Mouse (Mus musculus): ENCODE data around the gene Rerg. TPM values are rescaled to one million over a fixed set of nuclear protein-coding genes. Genes with fewer than 3 reads are reported as not detected.

Gene Rerg
- polyA plus RNA-seq, 1 experiment from 2014 or later: 8.0 TPM

DNA sequence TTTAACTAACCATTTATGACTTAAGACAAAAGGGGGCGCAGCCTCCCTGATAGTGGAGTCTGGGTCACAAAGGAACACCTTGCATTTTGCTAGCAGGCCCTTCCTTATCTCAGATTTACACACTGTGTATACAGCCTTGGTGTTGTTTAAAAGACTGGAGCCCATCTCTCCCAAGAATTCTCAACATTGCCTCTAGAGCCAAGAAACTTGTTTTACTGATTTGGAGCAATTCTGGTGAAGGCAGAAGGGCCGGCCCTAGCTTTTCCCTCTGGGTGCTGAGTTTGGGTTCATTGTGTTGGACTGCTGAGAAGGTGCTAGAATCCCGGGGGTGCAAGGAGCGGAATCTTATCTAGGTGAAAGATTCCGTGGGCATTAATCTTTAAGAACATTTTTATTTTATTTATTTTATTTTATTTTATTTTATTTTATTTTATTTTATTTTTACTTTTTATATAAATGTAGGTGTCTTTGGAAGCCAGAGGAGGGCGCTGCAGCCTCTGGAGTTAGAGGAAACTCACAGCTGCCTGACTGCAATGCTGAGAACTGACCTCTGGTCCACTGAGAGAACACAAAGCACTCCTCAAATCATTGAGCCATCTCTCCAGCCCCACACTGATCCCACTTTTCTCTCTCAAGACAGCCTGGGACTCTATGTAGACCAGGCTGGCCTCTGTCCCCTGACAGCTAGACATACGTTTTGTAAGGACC is 26.3 kb downstream of the Rerg start:
- H3K27me3 ChIP-seq (ENCODE audit: control insufficient read depth, insufficient read depth, low read depth, low read length): no peaks in the 10 kb centered on the region
- H3K9me3 ChIP-seq (replicated peaks; ENCODE audit: control insufficient read depth, low read length, poor library complexity, severe bottlenecking): no peaks in the 10 kb centered on the region
- 89% methylated on average over 7 of the region's 7 CpGs for WGBS
- no peak overlapping the region for H3K4me3 ChIP-seq (ENCODE audit: low read depth, low read length)
- H3K27ac ChIP-seq (ENCODE audit: low read length): no peak overlapping the region
- ATAC-seq: no peak
- H3K4me2 ChIP-seq (ENCODE audit: low read length): no peak overlapping the region
- H3K36me3 ChIP-seq (ENCODE audit: control insufficient read depth, insufficient read depth, low read length): no peaks in the 10 kb centered on the region
- no peak overlapping the region for H3K9ac ChIP-seq (ENCODE audit: low read depth, low read length)
- peaks cover 9% of the 10 kb centered on the region for H3K4me1 ChIP-seq (ENCODE audit: control insufficient read depth, insufficient read depth, low read length)

DNA sequence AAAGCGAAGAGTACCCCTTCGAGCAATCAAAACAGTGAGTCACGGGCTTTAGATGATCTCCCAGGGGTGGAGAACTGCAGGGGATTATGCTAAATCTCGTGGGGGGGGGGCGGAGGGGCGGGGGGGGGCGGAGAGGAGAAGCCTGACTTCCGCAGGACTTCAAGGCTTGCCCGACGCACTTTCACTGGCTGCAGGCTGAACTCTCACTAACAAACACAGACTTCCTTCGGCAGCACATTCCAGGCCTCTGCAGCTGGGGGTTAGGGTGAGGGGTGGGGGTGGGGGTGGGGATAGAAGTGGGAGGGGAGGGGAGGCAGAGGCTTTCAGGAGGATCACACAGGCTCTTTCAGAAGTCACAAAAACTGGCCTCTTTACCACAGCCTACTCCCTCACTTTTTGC is 27.5 kb downstream of the Rerg start:
- no peak overlapping the region for H3K27ac ChIP-seq (ENCODE audit: low read length)
- ATAC-seq: peak; percentile 68
- H3K36me3 ChIP-seq (ENCODE audit: control insufficient read depth, insufficient read depth, low read length): no peaks in the 10 kb centered on the region

DNA sequence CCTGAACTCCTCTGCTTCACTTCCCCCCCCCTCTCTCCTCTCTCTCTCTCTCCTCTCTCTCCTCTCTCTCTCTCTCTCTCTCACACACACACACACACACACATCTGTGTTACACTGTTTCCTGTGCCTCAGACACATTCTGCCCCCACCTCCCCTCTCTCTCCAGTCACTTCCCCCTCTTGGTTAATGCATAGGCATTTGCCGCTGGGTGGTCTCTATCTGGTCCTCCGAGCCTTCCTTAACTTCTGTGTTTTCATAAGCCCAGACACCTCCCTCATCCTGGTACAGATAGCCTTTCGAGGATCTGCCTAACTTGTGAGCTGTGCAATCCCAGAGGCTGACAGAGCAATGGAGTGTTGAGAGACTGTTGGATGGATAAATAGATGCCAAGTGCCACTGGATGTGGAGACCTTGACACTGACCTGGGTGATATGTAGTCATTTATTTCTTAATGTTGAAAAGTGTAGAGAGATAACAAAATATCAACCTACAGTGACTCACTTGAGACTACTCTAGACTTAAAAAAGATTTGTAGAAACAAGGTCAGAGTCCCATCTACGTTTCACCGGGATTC is 29.0 kb downstream of the Rerg start:
- H3K36me3 ChIP-seq (ENCODE audit: control insufficient read depth, insufficient read depth, low read length): no peaks in the 10 kb centered on the region
- no peak overlapping the region for H3K4me2 ChIP-seq (ENCODE audit: low read length)
- H3K4me3 ChIP-seq (ENCODE audit: low read depth, low read length): no peak overlapping the region
- H3K27ac ChIP-seq (ENCODE audit: low read length): no peak overlapping the region
- peaks cover 11% of the 10 kb centered on the region for H3K4me1 ChIP-seq (ENCODE audit: control insufficient read depth, insufficient read depth, low read length)
- WGBS: 72% methylated on average over 5 of the region's 5 CpGs
- H3K9ac ChIP-seq (ENCODE audit: low read depth, low read length): no peak overlapping the region
- ATAC-seq: no peak
- no peaks in the 10 kb centered on the region for H3K27me3 ChIP-seq (ENCODE audit: control insufficient read depth, insufficient read depth, low read depth, low read length)
- H3K9me3 ChIP-seq (replicated peaks; ENCODE audit: control insufficient read depth, low read length, poor library complexity, severe bottlenecking): no peaks in the 10 kb centered on the region

More for the DNA sequence above, 27.5 kb downstream of the Rerg start:
- Histone ChIP-seq H3K4me3 (ENCODE audit: low read depth, low read length) (no peak overlapping the region), H3K4me2 (ENCODE audit: low read length) (peak overlapping the region; percentile 28; the same call in 1 of the 2 replicates), H3K9ac (ENCODE audit: low read depth, low read length) (no peak overlapping the region), H3K27me3 (ENCODE audit: control insufficient read depth, insufficient read depth, low read depth, low read length) (no peaks in the 10 kb centered on the region), H3K4me1 (ENCODE audit: control insufficient read depth, insufficient read depth, low read length) (peaks cover 9% of the 10 kb centered on the region), H3K9me3 (replicated peaks; ENCODE audit: control insufficient read depth, low read length, poor library complexity, severe bottlenecking) (no peaks in the 10 kb centered on the region)
- 1% methylated on average over 9 of the region's 11 CpGs for WGBS

DNA sequence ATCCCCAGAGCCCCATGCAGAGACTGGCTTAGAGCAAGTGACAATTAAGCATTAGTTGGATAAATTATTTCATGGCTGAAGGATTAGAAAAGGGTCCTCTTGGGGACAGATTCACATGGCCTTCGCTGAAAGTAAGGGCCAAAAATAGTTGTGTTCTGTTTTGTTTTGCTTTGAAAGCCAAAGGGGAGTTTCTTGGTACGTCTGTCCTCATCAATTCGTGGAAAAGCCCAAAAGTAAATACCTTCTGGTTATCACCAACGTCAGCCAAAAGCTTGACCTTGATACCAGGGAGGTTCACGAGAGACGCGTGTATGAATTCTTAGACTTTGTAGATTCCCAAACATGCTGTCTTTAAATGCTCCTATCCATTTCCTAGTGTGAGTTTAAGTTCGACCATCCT is 31.5 kb downstream of the Rerg start:
- Histone ChIP-seq H3K4me3 (ENCODE audit: low read depth, low read length) (no peak overlapping the region), H3K4me1 (ENCODE audit: control insufficient read depth, insufficient read depth, low read length) (peaks cover 20% of the 10 kb centered on the region), H3K9me3 (replicated peaks; ENCODE audit: control insufficient read depth, low read length, poor library complexity, severe bottlenecking) (no peaks in the 10 kb centered on the region), H3K4me2 (ENCODE audit: low read length) (no peak overlapping the region), H3K9ac (ENCODE audit: low read depth, low read length) (no peak overlapping the region), H3K27ac (ENCODE audit: low read length) (no peak overlapping the region), H3K27me3 (ENCODE audit: control insufficient read depth, insufficient read depth, low read depth, low read length) (no peaks in the 10 kb centered on the region), H3K36me3 (ENCODE audit: control insufficient read depth, insufficient read depth, low read length) (no peaks in the 10 kb centered on the region)
- 73% methylated on average over 8 of the region's 8 CpGs for WGBS
- ATAC-seq: no peak

DNA sequence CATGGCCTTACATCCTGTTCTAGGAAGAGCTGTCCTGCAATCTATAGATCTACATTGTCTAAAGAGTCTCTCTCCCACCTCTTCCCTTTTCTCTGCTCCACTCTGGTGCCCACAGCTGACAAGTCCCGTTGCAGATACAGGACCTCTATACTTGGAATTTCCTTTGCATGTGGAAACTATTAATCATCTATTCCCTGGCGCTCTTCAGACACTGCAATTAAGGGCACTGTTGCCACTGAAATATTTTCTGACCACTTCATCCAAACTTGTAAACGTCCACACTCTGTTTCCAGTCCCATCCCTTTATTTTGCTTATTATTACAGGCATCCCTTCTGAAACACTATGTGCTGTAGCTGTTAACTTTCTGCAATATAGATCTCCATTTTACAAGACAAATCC is 31.9 kb downstream of the Rerg start:
- Histone ChIP-seq H3K4me3 (ENCODE audit: low read depth, low read length) (no peak overlapping the region), H3K4me1 (ENCODE audit: control insufficient read depth, insufficient read depth, low read length) (peaks cover 20% of the 10 kb centered on the region), H3K4me2 (ENCODE audit: low read length) (no peak overlapping the region), H3K27ac (ENCODE audit: low read length) (no peak overlapping the region), H3K36me3 (ENCODE audit: control insufficient read depth, insufficient read depth, low read length) (no peaks in the 10 kb centered on the region), H3K9ac (ENCODE audit: low read depth, low read length) (no peak overlapping the region), H3K9me3 (replicated peaks; ENCODE audit: control insufficient read depth, low read length, poor library complexity, severe bottlenecking) (no peaks in the 10 kb centered on the region), H3K27me3 (ENCODE audit: control insufficient read depth, insufficient read depth, low read depth, low read length) (no peaks in the 10 kb centered on the region)
- no peak for ATAC-seq
- WGBS: 68% methylated on average over 3 of the region's 3 CpGs

DNA sequence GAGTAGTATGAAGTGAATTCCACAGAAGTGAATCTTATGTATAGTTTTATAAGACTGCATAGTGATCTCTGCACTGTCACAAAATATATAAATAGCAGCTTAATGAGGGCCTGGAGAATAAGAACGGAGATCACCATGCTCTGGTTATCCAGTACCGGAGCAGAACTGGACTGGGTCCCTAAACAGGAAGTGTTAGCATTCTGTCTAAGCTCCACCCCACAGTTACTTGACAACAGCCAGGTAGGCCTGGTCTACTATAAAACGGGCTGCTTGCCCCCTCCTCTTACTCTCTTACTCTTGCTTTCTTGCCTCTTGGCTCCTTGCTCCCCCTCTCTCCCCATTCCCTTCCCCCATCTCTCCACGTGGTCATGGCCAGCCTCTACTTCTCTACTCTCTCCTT is 33.9 kb downstream of the Rerg start:
- H3K4me2 ChIP-seq (ENCODE audit: low read length): no peak overlapping the region
- 82% methylated on average over 4 of the region's 4 CpGs for WGBS
- ATAC-seq: no peak
- H3K9me3 ChIP-seq (replicated peaks; ENCODE audit: control insufficient read depth, low read length, poor library complexity, severe bottlenecking): no peaks in the 10 kb centered on the region
- no peak overlapping the region for H3K9ac ChIP-seq (ENCODE audit: low read depth, low read length)
- no peak overlapping the region for H3K4me3 ChIP-seq (ENCODE audit: low read depth, low read length)
- H3K27ac ChIP-seq (ENCODE audit: low read length): no peak overlapping the region
- H3K36me3 ChIP-seq (ENCODE audit: control insufficient read depth, insufficient read depth, low read length): no peaks in the 10 kb centered on the region
- H3K27me3 ChIP-seq (ENCODE audit: control insufficient read depth, insufficient read depth, low read depth, low read length): no peaks in the 10 kb centered on the region
- peaks cover 11% of the 10 kb centered on the region for H3K4me1 ChIP-seq (ENCODE audit: control insufficient read depth, insufficient read depth, low read length)

DNA sequence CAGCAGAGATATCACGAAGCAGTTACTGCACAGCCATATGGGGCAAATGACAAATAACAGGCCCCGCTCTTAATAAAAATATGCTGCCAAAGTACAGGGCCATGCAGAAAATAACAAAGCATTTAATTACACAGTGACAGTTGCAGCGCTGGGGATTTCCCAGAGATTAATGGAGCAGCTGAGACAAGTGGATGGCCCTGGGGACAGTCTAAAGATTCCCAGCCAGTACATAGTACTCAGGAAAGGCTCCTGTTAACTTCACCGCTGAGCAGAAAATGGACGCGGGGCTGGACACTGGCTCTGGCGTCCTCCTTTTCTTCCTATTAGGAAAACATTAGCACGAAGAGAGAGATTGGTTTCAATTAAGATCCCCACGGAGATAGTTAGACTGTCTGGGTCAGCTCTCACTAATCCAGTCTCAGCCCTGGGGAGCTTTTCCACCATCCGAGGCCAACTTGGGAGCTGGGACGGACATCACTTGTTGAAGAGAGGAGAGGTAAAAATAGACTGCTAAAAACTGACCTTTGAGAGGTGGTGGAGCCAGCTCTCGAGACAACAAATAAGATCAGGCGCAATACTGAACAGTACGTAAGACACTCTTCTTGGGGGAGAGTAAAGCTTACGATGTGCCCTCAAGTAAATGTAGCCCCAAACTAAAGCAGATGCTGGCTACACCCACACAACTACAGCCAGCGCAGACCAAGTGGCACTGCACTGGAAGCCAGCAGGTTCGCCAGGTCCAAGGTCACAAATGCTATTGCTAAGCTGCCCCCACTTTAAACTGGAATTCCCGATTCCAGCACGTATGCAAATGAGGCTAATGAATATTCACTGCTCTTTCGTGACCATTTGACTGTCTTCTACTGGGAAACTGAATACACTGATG is 34.5 kb downstream of the Rerg start:
- H3K4me1 ChIP-seq (ENCODE audit: control insufficient read depth, insufficient read depth, low read length): peaks cover 11% of the 10 kb centered on the region
- no peaks in the 10 kb centered on the region for H3K9me3 ChIP-seq (replicated peaks; ENCODE audit: control insufficient read depth, low read length, poor library complexity, severe bottlenecking)
- H3K27me3 ChIP-seq (ENCODE audit: control insufficient read depth, insufficient read depth, low read depth, low read length): no peaks in the 10 kb centered on the region
- peak; percentile 61 for ATAC-seq
- H3K4me3 ChIP-seq (ENCODE audit: low read depth, low read length): no peak overlapping the region
- peak overlapping the region; percentile 27; the same call in 1 of the 2 replicates for H3K4me2 ChIP-seq (ENCODE audit: low read length)
- 29% methylated on average over 20 of the region's 20 CpGs for WGBS
- H3K36me3 ChIP-seq (ENCODE audit: control insufficient read depth, insufficient read depth, low read length): no peaks in the 10 kb centered on the region
- H3K27ac ChIP-seq (ENCODE audit: low read length): 0 out of 2 replicates have a peak overlapping the region, but pooled peaks have one; percentile 24
- H3K9ac ChIP-seq (ENCODE audit: low read depth, low read length): no peak overlapping the region

DNA sequence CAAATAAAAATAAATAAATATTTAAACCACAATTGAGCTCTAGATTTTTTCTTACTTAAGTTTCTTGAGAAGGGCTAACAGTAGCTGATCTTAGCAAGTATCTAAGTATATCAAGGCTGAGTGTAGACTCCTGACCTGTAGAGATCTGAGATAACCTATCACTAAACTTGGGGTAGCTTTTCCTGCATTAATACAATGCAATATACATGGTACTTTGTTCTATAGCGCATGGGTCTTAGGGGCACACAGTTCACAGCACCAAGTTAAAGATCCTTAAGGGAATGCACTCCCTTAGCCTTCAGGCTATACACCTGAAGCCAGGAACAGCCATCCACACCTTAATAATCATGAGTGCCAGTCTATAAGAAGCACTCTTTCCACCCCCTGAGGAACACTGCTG is 38.5 kb downstream of the Rerg start:
- no peak for ATAC-seq
- no peak overlapping the region for H3K4me2 ChIP-seq (ENCODE audit: low read length)
- no peaks in the 10 kb centered on the region for H3K27me3 ChIP-seq (ENCODE audit: control insufficient read depth, insufficient read depth, low read depth, low read length)
- no peak overlapping the region for H3K27ac ChIP-seq (ENCODE audit: low read length)
- H3K36me3 ChIP-seq (ENCODE audit: control insufficient read depth, insufficient read depth, low read length): no peaks in the 10 kb centered on the region
- H3K9me3 ChIP-seq (replicated peaks; ENCODE audit: control insufficient read depth, low read length, poor library complexity, severe bottlenecking): no peaks in the 10 kb centered on the region
- peaks cover 11% of the 10 kb centered on the region for H3K4me1 ChIP-seq (ENCODE audit: control insufficient read depth, insufficient read depth, low read length)
- H3K4me3 ChIP-seq (ENCODE audit: low read depth, low read length): no peak overlapping the region
- no peak overlapping the region for H3K9ac ChIP-seq (ENCODE audit: low read depth, low read length)
- WGBS: 89% methylated on average over 1 of the region's 1 CpGs

DNA sequence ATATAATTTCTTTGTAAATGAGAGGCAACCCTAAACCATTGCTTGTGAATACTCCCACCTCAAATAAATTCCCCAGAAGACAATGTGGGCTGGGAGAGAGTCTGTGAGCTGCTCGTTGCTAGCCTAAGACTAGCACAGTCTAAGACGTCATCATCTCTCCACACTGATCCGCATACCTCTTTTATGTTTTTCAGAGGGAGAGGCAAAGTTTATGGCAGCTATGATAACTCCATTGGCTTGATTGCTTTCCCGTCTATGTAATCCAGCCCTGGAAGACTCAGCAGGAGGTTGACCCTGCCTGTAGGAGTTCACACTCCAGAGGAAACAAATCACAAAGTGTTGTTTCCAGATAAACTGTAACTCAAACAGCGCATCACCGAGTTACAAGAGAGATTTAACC is 38.9 kb downstream of the Rerg start:
- Histone ChIP-seq H3K27ac (ENCODE audit: low read length) (no peak overlapping the region), H3K4me1 (ENCODE audit: control insufficient read depth, insufficient read depth, low read length) (peaks cover 9% of the 10 kb centered on the region), H3K9ac (ENCODE audit: low read depth, low read length) (no peak overlapping the region), H3K9me3 (replicated peaks; ENCODE audit: control insufficient read depth, low read length, poor library complexity, severe bottlenecking) (no peaks in the 10 kb centered on the region), H3K36me3 (ENCODE audit: control insufficient read depth, insufficient read depth, low read length) (no peaks in the 10 kb centered on the region), H3K4me3 (ENCODE audit: low read depth, low read length) (no peak overlapping the region), H3K27me3 (ENCODE audit: control insufficient read depth, insufficient read depth, low read depth, low read length) (no peaks in the 10 kb centered on the region), H3K4me2 (ENCODE audit: low read length) (no peak overlapping the region)
- 53% methylated on average over 6 of the region's 6 CpGs for WGBS
- ATAC-seq: no peak

All from midbrain, embryonic 16.5 days (tissue).